Mouse (Mus musculus): ENCODE measurements around the gene Ttc38. TPM values are rescaled to one million over a fixed set of nuclear protein-coding genes. Genes with fewer than 3 reads are reported as not detected.

The Ttc38 gene
- total and polyA plus RNA-seq, 3 experiments: 2.1 to 4.2 TPM; not detected in 1

- Histone ChIP-seq H3K27ac (ENCODE audit: control insufficient read depth, low read depth, low read length) (no peak overlapping the region), H3K9ac (ENCODE audit: control insufficient read depth, low read depth, low read length, poor library complexity, severe bottlenecking) (no peak overlapping the region), H3K4me3 (ENCODE audit: control insufficient read depth in 1 of 2, insufficient read depth in 1 of 2, low read depth in 2 of 2, low read length in 2 of 2) (no peak overlapping the region), H3K9me3 (replicated peaks; ENCODE audit: insufficient read depth, low read length) (no peaks in the 10 kb centered on the region), H3K36me3 (ENCODE audit: control insufficient read depth in 1 of 2, insufficient read depth in 2 of 2, low read length in 2 of 2) (no peaks in the 10 kb centered on the region), H3K79me2 (ENCODE audit: control insufficient read depth, insufficient read depth, low read length, poor library complexity) (no peaks in the 10 kb centered on the region), H3K27me3 (ENCODE audit: control insufficient read depth in 1 of 2, insufficient read depth in 2 of 2, low read length in 2 of 2) (no peaks in the 10 kb centered on the region), H3K4me1 (ENCODE audit: control insufficient read depth in 1 of 2, insufficient read depth in 2 of 2, low read length in 2 of 2) (no peaks in the 10 kb centered on the region)
- DNase-seq (ENCODE audit: low read depth, low spot score): no peak
- no peak for TF ChIP-seq EP300 (IDR thresholded peaks at IDR 0.05; ENCODE audit: low read depth in 1 of 2, low read length in 2 of 2)
- no peak for TF ChIP-seq HCFC1 (IDR thresholded peaks at IDR 0.05; ENCODE audit: low read depth, low read length)
- TF ChIP-seq UBTF (IDR thresholded peaks at IDR 0.05; ENCODE audit: borderline replicate concordance, insufficient read depth, low read depth, low read length): no peak
- TF ChIP-seq ELF1 (IDR thresholded peaks at IDR 0.05; ENCODE audit: low read depth, low read length): no peak
- no peak for TF ChIP-seq MAX (IDR thresholded peaks at IDR 0.05; ENCODE audit: low read length)
- no peak for TF ChIP-seq ETS1 (IDR thresholded peaks at IDR 0.05; ENCODE audit: low read depth, low read length)
- TF ChIP-seq GATA1 (IDR thresholded peaks at IDR 0.05; ENCODE audit: low read depth, low read length): no peak
Measured at GRCm38 (mm10) chr15:85841796-85842360, 9.8 kb downstream of the Ttc38 start.

GRCm38 (mm10) chr15:85845071-85845470 is 13.0 kb downstream of the Ttc38 start:
- no peak for DNase-seq (ENCODE audit: low read depth, low spot score)
- Histone ChIP-seq H3K4me1 (ENCODE audit: control insufficient read depth in 1 of 2, insufficient read depth in 2 of 2, low read length in 2 of 2) (no peaks in the 10 kb centered on the region), H3K79me2 (ENCODE audit: control insufficient read depth, insufficient read depth, low read length, poor library complexity) (no peaks in the 10 kb centered on the region), H3K36me3 (ENCODE audit: control insufficient read depth in 1 of 2, insufficient read depth in 2 of 2, low read length in 2 of 2) (no peaks in the 10 kb centered on the region), H3K27me3 (ENCODE audit: control insufficient read depth in 1 of 2, insufficient read depth in 2 of 2, low read length in 2 of 2) (no peaks in the 10 kb centered on the region), H3K4me3 (ENCODE audit: control insufficient read depth in 1 of 2, insufficient read depth in 1 of 2, low read depth in 2 of 2, low read length in 2 of 2) (no peak overlapping the region), H3K27ac (ENCODE audit: control insufficient read depth, low read depth, low read length) (no peak overlapping the region), H3K9ac (ENCODE audit: control insufficient read depth, low read depth, low read length, poor library complexity, severe bottlenecking) (no peak overlapping the region), H3K9me3 (replicated peaks; ENCODE audit: insufficient read depth, low read length) (no peaks in the 10 kb centered on the region)
- TF ChIP-seq NELFE (IDR thresholded peaks at IDR 0.05; ENCODE audit: low read depth, low read length) (no peak), HCFC1 (IDR thresholded peaks at IDR 0.05; ENCODE audit: low read depth, low read length) (no peak), POLR2AphosphoS5 (IDR thresholded peaks at IDR 0.05; ENCODE audit: borderline replicate concordance, low read depth, low read length) (no peak), MEF2A (IDR thresholded peaks at IDR 0.05; ENCODE audit: extremely low read depth, insufficient replicate concordance, low read depth, low read length, poor library complexity, severe bottlenecking) (no peak), ZKSCAN1 (IDR thresholded peaks at IDR 0.05; ENCODE audit: low read depth, low read length) (no peak), POLR2A (IDR thresholded peaks at IDR 0.05; ENCODE audit: control insufficient read depth in 1 of 2, insufficient read depth in 1 of 2, low read depth in 1 of 2, low read length in 2 of 2, poor library complexity in 1 of 2) (no peak), RAD21 (IDR thresholded peaks at IDR 0.05; ENCODE audit: low read depth, low read length) (no peak), E2F4 (IDR thresholded peaks at IDR 0.05; ENCODE audit: borderline replicate concordance, low read depth, low read length) (no peak), GATA1 (IDR thresholded peaks at IDR 0.05; ENCODE audit: low read depth, low read length) (no peak), ELF1 (IDR thresholded peaks at IDR 0.05; ENCODE audit: low read depth, low read length) (no peak), RCOR1 (IDR thresholded peaks at IDR 0.05; ENCODE audit: low read depth, low read length) (no peak), JUND (IDR thresholded peaks at IDR 0.05; ENCODE audit: low read depth, low read length) (no peak)
